Mouse (Mus musculus): ENCODE measurements around the gene Tcfl5.

Tcfl5 gene

DNA sequence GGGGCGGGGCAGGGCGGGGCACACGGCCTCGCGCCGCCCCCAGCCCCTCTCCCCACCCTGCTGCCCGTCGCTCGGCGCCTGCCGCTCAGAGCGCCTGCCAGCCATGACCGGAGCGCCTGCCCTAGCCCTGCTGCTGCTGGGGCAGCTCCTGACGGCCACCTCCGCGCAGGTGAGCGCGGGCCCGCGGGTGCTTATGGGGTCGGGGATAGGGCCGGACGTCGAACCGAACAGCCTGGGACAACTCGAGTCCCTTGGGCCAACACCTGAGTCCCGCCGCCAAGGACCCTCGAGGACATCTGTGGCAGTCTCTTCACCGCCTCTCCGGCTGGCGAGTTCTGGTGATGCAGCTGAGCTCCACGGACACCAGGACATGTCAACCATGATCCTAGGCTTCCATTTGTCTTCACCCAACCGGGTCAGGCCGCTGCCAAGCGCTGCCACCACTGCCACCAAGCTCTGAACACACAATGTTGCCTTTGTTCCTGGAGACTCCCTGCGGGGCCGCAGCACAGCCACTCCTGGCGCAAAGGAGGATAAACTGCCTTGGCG lies 44.3 kb downstream of the Tcfl5 start:
- DNase-seq (ENCODE audit: low spot score): no peak

DNA sequence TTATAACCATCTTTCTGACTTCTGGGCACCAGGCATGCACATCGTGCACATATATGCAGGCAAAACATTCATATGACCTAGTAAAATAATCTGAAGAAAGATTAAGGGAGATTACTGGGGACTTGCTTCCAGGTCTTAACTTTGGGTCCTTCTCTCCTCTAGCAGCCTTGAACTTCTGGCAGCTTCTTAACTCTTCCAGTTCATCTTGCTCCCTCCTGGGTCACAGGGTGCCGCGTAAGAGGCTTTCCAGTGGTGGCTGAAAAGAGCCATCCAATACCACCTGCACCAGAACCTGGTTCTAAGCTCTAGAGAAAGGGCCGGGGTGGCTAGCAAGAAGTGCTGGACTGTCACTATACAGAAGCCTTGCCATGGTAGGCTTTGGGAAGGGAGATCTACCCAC lies 45.0 kb downstream of the Tcfl5 start, which contains the start of gene Col9a3:
Gene Col9a3, plus strand, starts transcription at position 301 of the 400 bp plus-strand sequence.
- DNase-seq (ENCODE audit: low spot score): no peak

DNA sequence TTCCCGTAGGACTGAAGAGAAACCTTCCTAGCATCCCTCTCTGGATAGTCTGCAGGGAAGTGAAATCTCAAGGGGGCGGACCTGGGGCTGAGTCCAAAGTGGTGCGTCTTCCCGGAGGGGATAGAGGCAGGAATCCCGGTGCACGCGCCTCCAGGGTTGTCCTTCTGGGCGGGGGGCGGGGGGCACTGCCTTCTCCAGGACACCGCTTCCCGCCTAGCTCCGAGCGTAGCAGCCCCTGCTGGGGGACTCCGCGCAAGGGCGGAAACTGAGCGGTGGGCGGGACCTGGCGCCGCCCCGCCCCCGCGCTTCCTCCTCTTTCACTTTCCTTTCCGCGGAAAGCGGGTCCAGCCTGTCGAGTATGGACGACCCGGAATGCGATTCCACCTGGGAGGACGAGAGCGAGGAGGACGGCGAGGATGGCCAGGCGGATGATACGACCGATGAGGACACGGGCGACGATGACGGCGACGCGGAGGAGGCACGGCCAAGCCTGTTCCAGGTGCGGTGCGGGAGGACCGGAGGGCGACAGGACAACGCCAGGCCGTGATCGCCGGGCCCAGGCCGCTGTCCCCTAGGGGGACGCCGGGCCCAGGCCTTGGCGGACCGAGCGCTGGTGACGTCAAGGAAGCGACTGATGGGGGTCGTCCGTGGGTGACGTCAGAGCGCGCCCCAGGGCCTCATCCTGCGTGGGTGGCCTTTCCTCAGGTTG lies 53.2 kb downstream of the Tcfl5 start, which contains the start of gene Ogfr:
Gene Ogfr, plus strand, starts transcription at position 123 of the 709 bp plus-strand sequence.
- peak; percentile 62 for DNase-seq (ENCODE audit: low spot score)

DNA sequence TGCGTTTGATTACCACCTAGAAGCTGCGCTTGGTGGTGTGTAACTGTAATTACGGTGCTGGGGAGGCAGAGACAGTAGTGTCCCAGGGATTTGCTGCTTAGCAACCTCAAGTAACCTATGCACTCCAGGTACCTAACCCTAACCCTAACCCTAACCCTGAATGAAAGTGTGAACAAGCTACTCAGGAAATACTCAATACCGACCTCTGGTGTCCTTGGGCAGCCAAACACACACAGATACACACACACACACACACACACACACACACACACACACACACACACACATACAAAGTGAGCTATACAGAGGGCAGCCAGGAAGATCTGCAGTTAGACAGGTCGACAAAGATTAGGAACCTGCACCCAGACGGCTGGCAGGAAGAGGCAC lies 53.8 kb downstream of the Tcfl5 start:
- no peak for DNase-seq (ENCODE audit: low spot score)

DNA sequence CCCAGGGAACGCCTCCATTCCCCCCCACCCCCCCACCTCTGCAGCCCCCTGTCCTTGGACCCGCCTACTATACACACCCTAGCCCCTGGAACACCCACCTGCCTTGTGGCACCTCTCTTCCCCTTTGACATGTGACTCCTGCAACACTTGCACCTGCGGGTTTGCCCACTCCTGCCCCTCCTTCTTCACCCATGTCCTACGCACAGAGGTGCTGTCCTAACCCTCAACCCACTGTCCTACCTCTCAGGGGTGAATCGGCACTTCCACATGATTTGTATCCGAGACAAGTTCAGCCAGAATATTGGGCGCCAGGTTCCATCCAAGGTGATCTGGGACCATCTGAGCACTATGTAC lies 59.4 kb downstream of the Tcfl5 start:
- no peak for DNase-seq (ENCODE audit: low spot score)

DNA sequence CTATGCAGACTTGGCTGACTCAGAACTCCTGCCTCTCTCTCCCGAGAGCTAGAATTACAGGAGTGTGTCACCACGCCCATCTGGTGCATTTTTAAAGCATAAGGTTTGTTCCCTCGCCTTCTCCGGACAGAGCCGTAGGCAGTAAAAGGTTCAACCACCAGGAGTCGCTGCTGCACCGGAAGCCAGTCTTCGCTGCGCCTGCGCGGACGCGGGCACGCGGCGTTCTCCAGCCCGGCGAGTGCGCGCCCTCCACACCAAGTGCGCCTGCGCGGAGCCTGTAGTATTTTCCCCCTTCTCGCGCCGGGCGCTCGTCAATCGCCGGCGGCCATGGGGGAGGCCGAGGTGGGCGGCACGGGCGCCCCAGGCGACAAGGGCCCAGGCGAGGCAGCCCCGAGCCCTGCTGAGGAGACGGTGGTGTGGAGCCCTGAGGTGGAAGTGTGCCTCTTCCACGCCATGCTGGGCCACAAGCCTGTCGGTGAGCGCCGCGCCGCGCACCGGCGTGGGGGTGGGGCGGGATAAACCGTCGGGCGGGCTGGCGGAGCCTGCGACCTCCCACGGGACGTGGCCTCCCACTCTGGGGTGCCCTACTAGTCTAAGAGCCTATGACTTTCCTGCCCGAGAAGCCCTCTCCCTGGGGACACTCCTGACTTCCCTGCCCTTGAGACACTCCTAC lies 59.9 kb downstream of the Tcfl5 start:
- DNase-seq (ENCODE audit: low spot score): peak; percentile 92

DNA sequence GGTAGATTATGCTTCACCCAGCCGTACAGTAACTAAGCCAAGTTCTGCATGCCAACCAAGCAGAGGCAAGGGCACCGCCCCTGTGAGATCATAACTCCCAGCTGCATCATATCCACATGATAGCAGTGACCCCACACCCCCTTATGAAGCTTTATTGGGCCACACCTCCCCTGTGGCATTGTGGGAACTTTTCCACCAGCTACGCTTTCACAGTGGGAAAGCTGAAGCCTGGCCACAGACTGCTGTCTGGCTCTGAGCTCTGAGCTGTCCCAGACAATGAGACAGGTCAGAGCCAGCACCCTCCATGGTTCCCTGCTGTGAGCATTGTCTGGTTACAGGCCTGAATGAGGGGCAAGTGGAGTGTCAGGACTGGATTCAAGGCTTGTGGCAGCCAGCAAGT lies 61.5 kb downstream of the Tcfl5 start, which contains the start of gene Mrgbp:
Gene Mrgbp, plus strand, starts transcription at position 303 of the 400 bp plus-strand sequence.
- DNase-seq (ENCODE audit: low spot score): no peak

DNA sequence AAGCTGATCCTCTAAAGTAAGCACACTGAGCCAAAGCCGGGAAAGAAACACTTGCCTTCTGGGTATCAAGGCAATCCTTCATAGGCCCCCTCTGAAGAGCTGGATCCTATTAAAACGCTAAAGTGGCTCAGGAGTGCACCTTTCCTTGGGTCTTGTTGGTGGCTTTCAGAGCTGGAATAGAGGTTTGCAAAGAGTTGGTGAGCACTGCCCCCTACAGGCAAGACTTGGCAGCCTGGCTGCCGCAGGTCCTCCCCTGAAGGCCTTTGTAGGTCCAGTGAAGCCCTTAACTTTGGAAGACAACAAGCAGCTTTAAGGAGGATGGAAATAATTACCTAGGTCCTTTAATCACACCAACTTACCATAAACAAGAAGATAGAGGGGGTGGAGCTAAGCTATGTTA lies 63.8 kb downstream of the Tcfl5 start:
- DNase-seq (ENCODE audit: low spot score): no peak

DNA sequence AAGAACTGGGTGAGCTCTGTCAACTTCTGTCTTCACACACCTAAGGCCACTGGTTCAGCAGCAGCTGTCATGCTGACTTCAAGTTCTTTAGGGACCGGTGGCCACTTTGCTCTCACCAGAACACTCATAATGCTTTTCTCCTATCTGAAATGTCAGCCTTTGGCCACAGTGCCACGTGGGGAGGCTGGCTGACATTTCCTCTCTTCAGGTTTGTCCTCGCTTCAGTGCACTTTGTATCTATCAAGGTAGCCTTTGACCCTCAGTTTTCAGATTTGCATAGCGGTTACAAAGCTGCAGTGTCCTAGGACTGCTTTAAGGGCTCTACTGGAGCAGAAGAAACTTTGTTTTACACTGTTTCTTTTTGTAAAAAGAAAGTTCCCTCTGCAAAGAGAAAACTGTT lies 66.0 kb downstream of the Tcfl5 start:
- DNase-seq (ENCODE audit: low spot score): no peak
